Mouse (Mus musculus): ENCODE measurements around the gene Fam83d. TPM values are rescaled to one million over a fixed set of nuclear protein-coding genes. Genes with fewer than 3 reads are reported as not detected.

Fam83d gene
- polyA plus RNA-seq, 1 experiment from 2014 or later = 54.0 TPM

DNA sequence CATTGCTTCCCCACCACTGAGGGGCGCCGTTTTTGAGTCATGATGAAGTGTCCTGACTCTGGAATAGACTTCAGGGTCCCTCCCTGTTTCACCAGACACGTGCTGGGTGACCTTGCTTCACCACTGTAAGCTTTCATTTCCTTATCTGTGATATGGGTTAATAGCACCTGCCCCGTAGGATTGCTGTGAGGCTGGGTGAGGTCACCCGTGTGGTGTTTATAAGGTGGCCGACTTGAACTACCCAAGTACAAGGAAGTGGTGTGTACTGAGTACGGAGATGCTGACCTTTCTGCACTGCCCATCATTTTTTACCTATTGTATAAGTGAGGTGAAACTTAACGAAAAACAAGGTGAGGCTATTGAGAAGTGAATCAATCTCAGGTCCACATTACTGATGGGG is 35.7 kb downstream of the Fam83d start:
- Histone ChIP-seq H3K4me2 (ENCODE audit: low read depth, low read length, severe bottlenecking) (no peak overlapping the region), H3K27me3 (ENCODE audit: control insufficient read depth, insufficient read depth, low read length) (no peaks in the 10 kb centered on the region), H3K4me1 (replicated peaks; ENCODE audit: control insufficient read depth, insufficient read depth, low read length) (no peaks in the 10 kb centered on the region), H3K9ac (ENCODE audit: low read length) (no peak overlapping the region), H3K9me3 (ENCODE audit: control insufficient read depth, low read length) (no peaks in the 10 kb centered on the region), H3K27ac (ENCODE audit: low read depth, low read length) (no peak overlapping the region), H3K36me3 (ENCODE audit: control insufficient read depth, insufficient read depth, low read length) (peaks cover 2% of the 10 kb centered on the region; the same call in 1 of the 2 replicates), H3K4me3 (ENCODE audit: low read depth, low read length) (no peak overlapping the region)
- DNase-seq (ENCODE audit: low spot score) (no peak), ATAC-seq (replicated peaks; ENCODE audit: low FRiP score) (no peak)
- 90% methylated on average over 8 of the region's 8 CpGs for WGBS

DNA sequence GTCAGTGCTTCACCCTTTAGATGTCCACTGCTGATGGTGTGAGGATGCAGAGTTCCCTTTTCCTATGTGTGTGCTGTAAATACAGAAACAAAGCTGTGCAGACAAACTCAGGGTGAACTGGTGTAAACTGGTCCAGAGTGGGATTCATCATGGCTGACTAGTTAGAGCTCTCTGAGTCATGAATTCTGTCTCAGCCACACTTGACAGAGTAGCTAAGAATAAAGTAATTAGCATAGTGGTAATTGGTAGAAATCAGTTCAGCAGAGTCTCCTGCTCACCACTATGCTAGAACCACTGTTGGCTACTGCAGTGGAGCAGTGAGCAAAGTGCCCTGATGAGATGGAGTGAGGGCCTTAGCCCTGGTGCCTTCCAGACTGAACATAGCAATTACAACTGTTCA is 47.8 kb downstream of the Fam83d start:
- no peak for DNase-seq (ENCODE audit: low spot score)
- no peaks in the 10 kb centered on the region; the same call in 1 of the 2 replicates for H3K36me3 ChIP-seq (ENCODE audit: control insufficient read depth, insufficient read depth, low read length)

DNA sequence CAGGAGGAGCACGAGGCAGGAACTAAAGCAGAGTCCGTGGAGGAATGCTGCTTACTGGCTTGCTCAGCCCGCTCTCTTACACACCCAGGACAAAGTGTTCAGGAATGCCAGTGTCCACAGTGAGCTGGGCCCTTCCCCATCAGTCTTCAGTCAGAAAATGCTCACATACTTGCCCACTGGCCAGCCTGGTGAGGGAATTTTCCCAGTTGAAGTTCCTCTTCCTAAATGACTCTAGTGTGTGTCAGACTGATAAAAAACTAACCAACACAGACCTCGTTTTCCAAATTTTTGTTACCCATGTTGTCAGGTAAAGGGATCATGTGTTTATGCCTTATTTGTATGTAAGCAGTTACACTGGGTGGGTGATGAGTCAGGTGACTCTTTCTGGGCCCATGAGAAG is 48.3 kb downstream of the Fam83d start:
- no peak overlapping the region for H3K27ac ChIP-seq (ENCODE audit: low read depth, low read length)
- 93% methylated on average over 4 of the region's 4 CpGs for WGBS
- H3K27me3 ChIP-seq (ENCODE audit: control insufficient read depth, insufficient read depth, low read length) = no peaks in the 10 kb centered on the region
- no peak for DNase-seq (ENCODE audit: low spot score)
- H3K4me1 ChIP-seq (replicated peaks; ENCODE audit: control insufficient read depth, insufficient read depth, low read length) = no peaks in the 10 kb centered on the region
- H3K4me2 ChIP-seq (ENCODE audit: low read depth, low read length, severe bottlenecking) = no peak overlapping the region
- H3K36me3 ChIP-seq (ENCODE audit: control insufficient read depth, insufficient read depth, low read length) = no peaks in the 10 kb centered on the region; the same call in 1 of the 2 replicates
- ATAC-seq (replicated peaks; ENCODE audit: low FRiP score) = no peak
- no peak overlapping the region for H3K4me3 ChIP-seq (ENCODE audit: low read depth, low read length)
- no peaks in the 10 kb centered on the region for H3K9me3 ChIP-seq (ENCODE audit: control insufficient read depth, low read length)
- H3K9ac ChIP-seq (ENCODE audit: low read length) = no peak overlapping the region

More for the DNA sequence above, 47.8 kb downstream of the Fam83d start:
- Histone ChIP-seq H3K27me3 (ENCODE audit: control insufficient read depth, insufficient read depth, low read length) (no peaks in the 10 kb centered on the region), H3K27ac (ENCODE audit: low read depth, low read length) (no peak overlapping the region), H3K9me3 (ENCODE audit: control insufficient read depth, low read length) (no peaks in the 10 kb centered on the region), H3K9ac (ENCODE audit: low read length) (no peak overlapping the region), H3K4me2 (ENCODE audit: low read depth, low read length, severe bottlenecking) (no peak overlapping the region), H3K4me3 (ENCODE audit: low read depth, low read length) (no peak overlapping the region), H3K4me1 (replicated peaks; ENCODE audit: control insufficient read depth, insufficient read depth, low read length) (no peaks in the 10 kb centered on the region)
- ATAC-seq (replicated peaks; ENCODE audit: low FRiP score) = no peak

DNA sequence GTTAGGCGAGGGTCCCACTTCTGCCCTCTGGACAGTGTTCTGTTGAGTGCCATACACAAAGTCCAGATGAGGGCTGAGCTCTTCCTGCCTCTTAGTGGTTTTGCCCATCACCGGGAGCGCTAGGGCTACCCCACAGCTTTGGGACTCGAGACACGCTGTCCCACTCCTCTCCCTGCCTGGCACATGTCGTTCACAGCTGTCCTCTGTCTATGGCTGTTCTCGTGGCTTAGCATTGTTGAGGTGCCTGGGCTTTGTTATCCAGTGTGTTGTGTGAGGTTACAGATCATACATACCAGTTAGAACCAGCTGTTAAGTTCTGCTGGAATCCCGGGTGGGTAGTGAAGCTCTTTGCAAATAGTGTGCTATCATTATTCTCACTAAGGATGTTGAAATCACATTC is 49.8 kb downstream of the Fam83d start:
- Histone ChIP-seq H3K36me3 (ENCODE audit: control insufficient read depth, insufficient read depth, low read length) (no peaks in the 10 kb centered on the region; the same call in 1 of the 2 replicates), H3K27me3 (ENCODE audit: control insufficient read depth, insufficient read depth, low read length) (no peaks in the 10 kb centered on the region), H3K9me3 (ENCODE audit: control insufficient read depth, low read length) (no peaks in the 10 kb centered on the region), H3K9ac (ENCODE audit: low read length) (no peak overlapping the region), H3K4me2 (ENCODE audit: low read depth, low read length, severe bottlenecking) (no peak overlapping the region), H3K4me1 (replicated peaks; ENCODE audit: control insufficient read depth, insufficient read depth, low read length) (no peaks in the 10 kb centered on the region), H3K27ac (ENCODE audit: low read depth, low read length) (no peak overlapping the region), H3K4me3 (ENCODE audit: low read depth, low read length) (no peak overlapping the region)
- WGBS = 88% methylated on average over 8 of the region's 8 CpGs
- ATAC-seq (replicated peaks; ENCODE audit: low FRiP score) (no peak), DNase-seq (ENCODE audit: low spot score) (no peak)

DNA sequence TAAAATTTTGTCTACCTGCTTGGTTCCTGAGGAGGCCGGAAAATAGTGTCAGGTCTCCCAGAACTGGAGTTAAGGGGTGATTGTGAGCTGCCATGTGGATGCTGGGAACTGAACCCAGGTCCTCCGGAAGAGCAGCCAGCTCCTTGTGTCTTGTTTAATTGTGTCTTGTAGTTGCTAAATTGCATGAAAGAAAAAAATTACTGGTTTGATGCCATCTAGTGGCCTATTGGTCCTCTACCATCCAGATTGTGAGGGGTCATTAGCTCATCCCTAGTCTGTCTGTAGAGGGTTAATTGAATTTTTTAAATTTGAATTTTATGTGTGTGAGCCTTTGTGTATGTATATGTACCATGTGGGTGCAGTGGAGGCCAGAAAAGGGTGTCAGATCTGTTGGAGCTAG is 60.2 kb downstream of the Fam83d start:
- no peaks in the 10 kb centered on the region; the same call in 1 of the 2 replicates for H3K36me3 ChIP-seq (ENCODE audit: control insufficient read depth, insufficient read depth, low read length)
- no peaks in the 10 kb centered on the region for H3K27me3 ChIP-seq (ENCODE audit: control insufficient read depth, insufficient read depth, low read length)
- no peak overlapping the region for H3K27ac ChIP-seq (ENCODE audit: low read depth, low read length)
- no peak overlapping the region for H3K4me2 ChIP-seq (ENCODE audit: low read depth, low read length, severe bottlenecking)
- H3K4me1 ChIP-seq (replicated peaks; ENCODE audit: control insufficient read depth, insufficient read depth, low read length) = no peaks in the 10 kb centered on the region
- WGBS = 89% methylated on average over 2 of the region's 2 CpGs
- H3K9ac ChIP-seq (ENCODE audit: low read length) = no peak overlapping the region
- no peak for DNase-seq (ENCODE audit: low spot score)
- ATAC-seq (replicated peaks; ENCODE audit: low FRiP score) = no peak
- H3K9me3 ChIP-seq (ENCODE audit: control insufficient read depth, low read length) = no peaks in the 10 kb centered on the region
- no peak overlapping the region for H3K4me3 ChIP-seq (ENCODE audit: low read depth, low read length)

DNA sequence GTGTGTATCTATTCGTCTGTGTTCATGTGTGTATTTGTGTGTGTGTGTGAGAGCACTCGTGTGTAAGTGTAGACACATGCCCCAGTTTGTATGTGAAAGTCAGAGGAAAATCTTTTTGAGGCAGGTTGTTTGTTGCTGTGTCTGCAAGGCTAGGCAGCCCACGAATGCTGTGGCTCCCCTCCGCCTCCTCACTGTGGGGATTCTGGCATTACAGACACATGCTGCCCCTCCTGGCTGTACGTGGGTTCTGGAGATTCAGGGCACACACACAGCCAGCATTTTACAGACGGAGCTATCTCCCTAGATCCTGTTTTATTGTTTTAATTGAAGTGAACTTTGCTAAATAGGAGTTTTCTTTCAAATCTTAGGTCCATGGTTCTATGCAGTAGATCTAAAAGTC is 61.9 kb downstream of the Fam83d start:
- Histone ChIP-seq H3K36me3 (ENCODE audit: control insufficient read depth, insufficient read depth, low read length) (no peaks in the 10 kb centered on the region; the same call in 1 of the 2 replicates), H3K27me3 (ENCODE audit: control insufficient read depth, insufficient read depth, low read length) (no peaks in the 10 kb centered on the region), H3K4me3 (ENCODE audit: low read depth, low read length) (no peak overlapping the region), H3K4me1 (replicated peaks; ENCODE audit: control insufficient read depth, insufficient read depth, low read length) (no peaks in the 10 kb centered on the region), H3K9ac (ENCODE audit: low read length) (no peak overlapping the region), H3K9me3 (ENCODE audit: control insufficient read depth, low read length) (no peaks in the 10 kb centered on the region), H3K4me2 (ENCODE audit: low read depth, low read length, severe bottlenecking) (no peak overlapping the region), H3K27ac (ENCODE audit: low read depth, low read length) (no peak overlapping the region)
- WGBS = 82% methylated on average over 6 of the region's 6 CpGs
- no peak for ATAC-seq (replicated peaks; ENCODE audit: low FRiP score)
- no peak for DNase-seq (ENCODE audit: low spot score)

DNA sequence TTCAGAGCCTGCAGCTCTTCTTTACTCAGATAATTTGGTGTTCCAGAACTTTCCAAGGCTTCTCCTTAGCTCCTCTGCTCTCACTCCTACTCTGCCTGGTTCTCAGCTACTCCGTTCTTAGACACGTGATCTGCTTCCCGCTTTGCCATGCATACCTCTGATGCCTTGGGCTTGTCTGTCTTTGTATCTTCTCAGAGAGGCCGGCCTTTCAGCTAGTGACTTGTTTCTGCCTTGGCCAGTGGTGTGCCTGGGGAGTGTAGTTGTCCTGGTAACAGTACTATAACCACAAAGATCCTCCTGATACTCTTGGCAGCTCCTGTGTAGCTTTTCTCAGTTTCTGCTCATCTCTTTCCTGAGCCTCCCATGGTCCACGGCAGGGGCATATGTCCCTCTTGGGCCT is 65.3 kb downstream of the Fam83d start:
- DNase-seq (ENCODE audit: low spot score) = no peak
- WGBS = 84% methylated on average over 5 of the region's 5 CpGs
- no peaks in the 10 kb centered on the region for H3K27me3 ChIP-seq (ENCODE audit: control insufficient read depth, insufficient read depth, low read length)
- no peak overlapping the region for H3K4me3 ChIP-seq (ENCODE audit: low read depth, low read length)
- no peaks in the 10 kb centered on the region for H3K4me1 ChIP-seq (replicated peaks; ENCODE audit: control insufficient read depth, insufficient read depth, low read length)
- H3K36me3 ChIP-seq (ENCODE audit: control insufficient read depth, insufficient read depth, low read length) = peaks cover 3% of the 10 kb centered on the region; the same call in 1 of the 2 replicates
- no peak for ATAC-seq (replicated peaks; ENCODE audit: low FRiP score)
- H3K9me3 ChIP-seq (ENCODE audit: control insufficient read depth, low read length) = no peaks in the 10 kb centered on the region
- no peak overlapping the region for H3K9ac ChIP-seq (ENCODE audit: low read length)
- no peak overlapping the region for H3K27ac ChIP-seq (ENCODE audit: low read depth, low read length)
- no peak overlapping the region for H3K4me2 ChIP-seq (ENCODE audit: low read depth, low read length, severe bottlenecking)

DNA sequence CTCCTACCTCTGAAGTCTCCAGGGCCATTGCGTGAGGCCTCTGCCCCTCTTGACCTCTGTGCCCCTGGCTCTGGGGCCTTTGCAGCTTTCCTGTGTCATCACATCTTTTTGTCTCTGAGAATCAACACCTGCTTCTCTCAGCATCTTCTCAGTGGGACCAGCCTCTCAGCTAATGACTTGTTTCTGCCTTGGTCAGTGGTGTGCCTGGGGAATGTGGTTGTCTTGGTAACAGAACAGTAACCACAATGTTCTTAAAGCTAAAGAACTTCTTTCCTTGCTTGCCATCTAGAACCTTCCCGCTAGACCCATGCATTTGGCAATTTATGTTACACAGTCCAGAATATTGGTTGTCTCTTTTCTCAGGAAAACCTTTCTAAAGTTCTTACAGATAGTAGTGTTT is 65.8 kb downstream of the Fam83d start:
- no peak overlapping the region for H3K9ac ChIP-seq (ENCODE audit: low read length)
- H3K4me3 ChIP-seq (ENCODE audit: low read depth, low read length) = no peak overlapping the region
- no peak overlapping the region for H3K27ac ChIP-seq (ENCODE audit: low read depth, low read length)
- H3K4me2 ChIP-seq (ENCODE audit: low read depth, low read length, severe bottlenecking) = no peak overlapping the region
- H3K27me3 ChIP-seq (ENCODE audit: control insufficient read depth, insufficient read depth, low read length) = no peaks in the 10 kb centered on the region
- H3K36me3 ChIP-seq (ENCODE audit: control insufficient read depth, insufficient read depth, low read length) = peaks cover 3% of the 10 kb centered on the region; the same call in 1 of the 2 replicates
- DNase-seq (ENCODE audit: low spot score) (no peak), ATAC-seq (replicated peaks; ENCODE audit: low FRiP score) (no peak)
- H3K4me1 ChIP-seq (replicated peaks; ENCODE audit: control insufficient read depth, insufficient read depth, low read length) = no peaks in the 10 kb centered on the region
- H3K9me3 ChIP-seq (ENCODE audit: control insufficient read depth, low read length) = no peaks in the 10 kb centered on the region
- WGBS = 74% methylated on average over 2 of the region's 2 CpGs
